Mouse (Mus musculus): ENCODE data around the gene Parp16. TPM values are rescaled to one million over a fixed set of nuclear protein-coding genes. Genes with fewer than 3 reads are reported as not detected.

Parp16 gene
- total RNA-seq, 2 experiments from 2014 or later: 6.7 to 8.3 TPM

DNA sequence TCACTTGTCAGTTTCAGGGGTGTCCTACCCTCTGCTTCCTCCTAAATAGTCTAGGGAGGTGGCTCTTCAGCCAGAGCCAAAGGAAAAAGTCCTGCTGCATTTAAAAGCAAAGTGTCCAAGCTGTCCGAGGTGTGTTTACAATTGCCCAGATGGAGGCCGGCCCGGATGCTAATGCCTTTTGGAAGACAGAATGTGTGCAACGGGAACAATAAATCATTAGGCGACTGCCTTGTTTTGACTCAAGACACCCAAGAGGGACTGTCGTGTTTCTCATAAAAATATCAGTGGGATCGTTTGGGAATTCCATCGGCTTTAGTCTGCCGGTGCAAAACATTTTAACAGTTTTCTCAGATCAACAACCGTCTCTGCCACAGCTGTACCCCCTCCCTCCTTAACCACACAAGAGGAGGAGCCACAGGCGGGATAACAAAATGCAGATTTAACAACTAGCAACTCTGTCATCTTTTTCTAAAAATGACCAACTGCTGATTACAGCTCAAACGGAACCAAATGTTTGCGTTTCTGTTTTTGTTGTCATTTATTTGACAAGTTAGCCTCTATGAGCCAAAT, 43.1 kb downstream of the Parp16 start:
- no peak for ATAC-seq (replicated peaks; ENCODE audit: low FRiP score, low TSS enrichment, poor library complexity, severe bottlenecking)

DNA sequence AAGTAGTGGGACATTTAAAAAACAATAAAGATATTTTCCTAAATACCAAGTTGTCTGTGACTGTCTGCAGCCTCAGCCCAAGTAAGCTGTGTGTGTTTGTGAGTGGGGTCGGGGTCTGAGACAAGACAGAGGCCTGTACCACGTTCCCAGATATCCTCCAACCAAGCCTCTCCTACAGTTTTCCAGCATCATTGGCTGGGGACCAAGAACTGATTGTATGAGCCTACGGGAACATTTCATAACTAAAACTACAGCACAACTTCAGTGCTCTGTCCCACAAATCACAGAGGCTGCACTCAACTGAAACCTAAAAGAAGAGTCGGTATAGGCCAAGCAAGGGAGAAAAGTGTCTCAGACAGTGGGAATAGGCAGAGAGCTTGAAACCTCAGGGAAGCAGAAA, 44.0 kb downstream of the Parp16 start:
- ATAC-seq (replicated peaks; ENCODE audit: low FRiP score, low TSS enrichment, poor library complexity, severe bottlenecking): no peak

DNA sequence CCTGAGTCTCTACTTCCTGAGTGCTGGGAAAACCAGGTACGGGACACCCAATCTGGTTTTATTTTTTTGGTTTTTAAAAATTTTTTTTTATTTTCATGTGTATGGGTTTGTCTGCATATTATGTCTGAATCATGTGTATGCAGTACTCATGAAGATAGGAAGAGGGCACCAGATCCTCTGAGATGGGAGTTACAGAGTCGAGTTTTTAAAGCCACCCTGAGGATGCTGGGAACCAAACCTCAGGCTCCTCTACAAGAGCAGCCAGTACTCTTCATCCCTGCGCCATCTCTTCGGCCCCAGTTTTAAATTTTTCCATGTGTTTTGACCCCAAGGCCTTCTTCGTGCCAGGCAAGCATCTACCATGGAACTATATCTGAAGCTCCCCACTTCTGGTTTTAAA, 44.6 kb downstream of the Parp16 start:
- no peak for ATAC-seq (replicated peaks; ENCODE audit: low FRiP score, low TSS enrichment, poor library complexity, severe bottlenecking)

DNA sequence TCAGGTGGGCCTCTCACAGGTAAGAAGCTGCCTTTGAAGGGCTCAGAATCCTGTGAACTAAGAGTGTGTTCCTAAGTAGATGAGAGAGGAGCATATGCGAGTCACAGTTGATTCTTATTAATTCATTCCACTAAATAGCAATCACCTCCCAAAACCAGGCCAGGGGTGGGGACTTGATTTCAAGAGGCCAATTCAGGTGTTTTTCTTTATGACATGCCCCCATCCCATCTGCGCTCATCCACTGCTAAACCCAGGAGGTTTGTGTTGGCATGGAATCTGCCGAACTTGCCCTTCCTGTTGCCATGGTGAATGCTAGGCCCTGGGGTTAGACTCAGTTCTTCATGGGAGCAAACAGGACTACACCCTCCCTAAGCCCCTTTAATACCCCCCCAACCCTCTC, 45.4 kb downstream of the Parp16 start:
- ATAC-seq (replicated peaks; ENCODE audit: low FRiP score, low TSS enrichment, poor library complexity, severe bottlenecking): no peak

DNA sequence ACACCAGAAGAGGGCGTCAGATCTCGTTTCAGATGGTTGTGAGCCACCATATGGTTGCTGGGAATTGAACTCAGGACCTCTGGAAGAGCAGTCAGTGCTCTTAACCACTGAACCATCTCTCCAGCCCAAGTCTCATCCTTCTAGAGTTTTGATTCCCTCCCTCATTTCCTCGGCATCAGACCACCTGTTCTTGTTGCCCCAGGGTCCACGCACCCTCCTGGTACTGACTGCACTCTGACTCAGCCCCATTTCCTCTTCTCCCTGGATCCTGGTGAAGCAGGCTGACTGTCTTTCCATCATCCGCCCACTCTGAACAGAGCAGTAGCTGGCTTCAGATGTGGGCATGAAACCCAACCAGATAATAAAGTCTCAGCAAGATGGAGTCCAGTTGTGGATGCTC, 46.8 kb downstream of the Parp16 start:
- ATAC-seq (replicated peaks; ENCODE audit: low FRiP score, low TSS enrichment, poor library complexity, severe bottlenecking): no peak

DNA sequence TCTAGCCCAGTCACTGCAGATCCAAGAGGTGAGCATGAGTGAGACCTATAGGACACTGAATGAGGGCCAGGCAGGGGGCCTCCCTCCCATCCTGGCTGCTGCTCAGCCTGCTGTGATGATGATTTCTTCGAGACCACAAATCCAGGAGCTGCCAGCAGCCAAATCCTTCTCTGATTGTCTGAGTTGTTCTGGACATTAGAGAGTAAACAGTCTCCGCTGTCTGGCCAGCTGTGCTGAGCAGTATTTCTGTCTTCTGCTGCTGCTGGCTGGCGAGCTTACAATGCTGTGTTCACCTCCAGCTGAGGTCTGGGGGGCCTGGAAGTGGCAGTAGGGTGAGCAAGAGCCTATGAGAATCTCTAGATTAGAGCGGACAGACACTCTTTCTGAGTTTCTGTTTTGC, 48.1 kb downstream of the Parp16 start:
- no peak for ATAC-seq (replicated peaks; ENCODE audit: low FRiP score, low TSS enrichment, poor library complexity, severe bottlenecking)

DNA sequence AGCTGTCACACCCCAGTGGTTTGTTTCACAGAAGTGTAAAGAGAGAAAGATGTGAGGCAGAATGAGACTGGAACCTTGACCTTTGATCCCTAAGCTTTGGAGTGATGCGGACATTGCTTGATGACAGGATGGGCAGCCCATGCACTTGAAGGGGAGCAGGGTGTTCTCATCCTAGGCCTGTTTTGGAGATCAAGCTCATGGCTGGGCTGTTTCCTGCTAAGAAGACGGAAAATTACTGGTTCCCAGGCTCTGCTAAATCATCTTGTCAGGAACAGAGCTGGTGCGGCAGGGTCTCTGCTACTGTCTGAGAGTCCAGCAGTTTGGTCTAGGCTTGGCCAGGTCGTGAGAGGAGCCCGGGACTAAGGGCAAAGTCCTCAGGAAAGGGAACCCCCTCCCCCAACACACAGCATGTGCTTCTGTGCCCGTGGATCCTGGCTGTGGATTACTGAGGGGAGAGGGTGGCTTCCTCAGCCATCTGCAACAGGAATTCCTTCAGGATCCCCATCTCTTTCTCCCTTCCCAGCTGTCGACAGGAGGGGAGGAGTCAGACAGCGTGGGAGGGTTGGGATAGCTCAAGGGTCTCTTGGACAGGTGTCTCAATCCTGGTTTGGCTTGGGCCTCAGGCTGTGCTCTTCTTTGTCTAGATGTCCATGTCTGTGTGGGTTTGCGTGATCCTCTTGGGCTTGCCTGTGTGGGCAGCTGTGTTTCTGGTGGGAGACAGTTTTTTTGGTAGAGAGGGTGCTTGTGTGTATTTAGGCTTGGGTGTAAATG, 49.1 kb downstream of the Parp16 start:
- no peak for ATAC-seq (replicated peaks; ENCODE audit: low FRiP score, low TSS enrichment, poor library complexity, severe bottlenecking)

DNA sequence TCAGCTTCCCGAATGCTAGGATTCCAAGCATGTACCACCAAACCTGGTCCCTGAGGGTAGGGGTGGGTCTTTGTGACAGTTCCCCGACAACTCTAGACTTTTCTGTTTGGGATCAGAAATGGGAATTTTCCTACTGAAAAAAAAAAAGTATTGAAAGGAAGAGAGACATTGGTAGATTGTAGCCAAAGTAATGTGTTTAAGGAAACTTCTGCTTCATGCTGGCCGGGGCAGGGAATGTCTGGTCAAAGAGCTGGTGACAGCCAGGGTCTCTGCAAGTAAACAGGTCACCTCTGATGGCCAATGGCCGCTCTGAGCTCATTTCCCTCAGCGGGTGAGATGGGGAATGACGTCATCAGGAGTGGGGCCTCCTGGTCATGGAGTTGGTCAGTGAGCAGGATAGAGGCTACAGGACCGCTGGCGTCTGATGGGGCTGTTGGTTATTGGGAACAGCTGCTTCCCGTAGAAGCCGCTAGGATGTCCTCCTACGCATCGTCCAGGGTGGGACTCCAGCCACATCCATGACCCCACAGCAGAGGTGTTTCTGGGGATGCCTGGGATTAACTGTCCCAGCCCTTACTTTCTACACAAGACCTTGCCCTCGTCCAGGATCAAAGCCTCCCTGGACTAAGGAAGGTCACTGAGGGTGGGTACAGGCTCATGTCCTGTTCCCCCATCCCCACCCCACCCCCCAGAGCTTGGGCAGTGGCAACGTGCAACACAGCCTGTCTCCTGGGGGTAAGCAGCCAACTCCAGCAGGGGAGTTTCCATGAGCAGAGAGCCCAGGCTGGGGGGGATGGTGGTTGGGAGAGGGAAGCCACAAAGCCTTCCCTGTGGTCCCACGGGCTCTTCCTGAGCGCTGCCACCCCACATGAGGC, 52.6 kb downstream of the Parp16 start:
- ATAC-seq (replicated peaks; ENCODE audit: low FRiP score, low TSS enrichment, poor library complexity, severe bottlenecking): no peak

DNA sequence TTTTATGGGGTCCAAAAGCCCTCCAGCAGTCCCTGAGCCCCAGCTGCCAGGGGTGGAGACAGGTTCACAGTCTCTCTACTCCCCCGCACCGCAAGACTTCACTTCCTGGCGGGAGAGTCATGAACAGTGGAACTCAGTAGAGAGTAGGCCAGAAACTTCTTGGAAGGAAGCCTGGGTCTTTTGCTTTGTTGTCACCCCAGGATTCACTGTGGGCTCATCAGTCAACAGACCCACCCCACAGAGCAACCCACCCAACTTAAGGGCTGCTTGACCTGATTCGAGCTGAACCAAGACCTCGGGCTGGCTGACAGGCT, 53.2 kb downstream of the Parp16 start:
- ATAC-seq (replicated peaks; ENCODE audit: low FRiP score, low TSS enrichment, poor library complexity, severe bottlenecking): no peak

DNA sequence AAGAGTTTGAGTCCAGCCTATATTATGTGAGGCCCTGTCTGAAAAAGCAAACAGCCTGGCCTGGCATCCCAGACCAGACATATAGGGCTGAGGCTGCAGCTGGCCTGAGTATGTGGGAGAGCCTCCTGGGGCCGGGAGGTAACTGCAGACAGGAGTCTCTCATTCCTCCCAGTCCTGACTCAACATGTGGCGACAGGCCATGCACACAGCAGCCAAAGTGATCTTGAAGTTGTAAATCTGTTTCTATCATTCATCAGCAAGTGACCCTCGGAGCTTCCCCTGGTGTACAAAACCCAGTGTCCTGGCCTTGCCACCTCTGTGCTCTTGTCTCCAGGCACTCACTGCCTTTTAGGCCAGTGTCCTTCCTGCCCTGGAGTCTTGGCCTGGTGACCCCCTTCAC, 56.9 kb downstream of the Parp16 start:
- ATAC-seq (replicated peaks; ENCODE audit: low FRiP score, low TSS enrichment, poor library complexity, severe bottlenecking): no peak

DNA sequence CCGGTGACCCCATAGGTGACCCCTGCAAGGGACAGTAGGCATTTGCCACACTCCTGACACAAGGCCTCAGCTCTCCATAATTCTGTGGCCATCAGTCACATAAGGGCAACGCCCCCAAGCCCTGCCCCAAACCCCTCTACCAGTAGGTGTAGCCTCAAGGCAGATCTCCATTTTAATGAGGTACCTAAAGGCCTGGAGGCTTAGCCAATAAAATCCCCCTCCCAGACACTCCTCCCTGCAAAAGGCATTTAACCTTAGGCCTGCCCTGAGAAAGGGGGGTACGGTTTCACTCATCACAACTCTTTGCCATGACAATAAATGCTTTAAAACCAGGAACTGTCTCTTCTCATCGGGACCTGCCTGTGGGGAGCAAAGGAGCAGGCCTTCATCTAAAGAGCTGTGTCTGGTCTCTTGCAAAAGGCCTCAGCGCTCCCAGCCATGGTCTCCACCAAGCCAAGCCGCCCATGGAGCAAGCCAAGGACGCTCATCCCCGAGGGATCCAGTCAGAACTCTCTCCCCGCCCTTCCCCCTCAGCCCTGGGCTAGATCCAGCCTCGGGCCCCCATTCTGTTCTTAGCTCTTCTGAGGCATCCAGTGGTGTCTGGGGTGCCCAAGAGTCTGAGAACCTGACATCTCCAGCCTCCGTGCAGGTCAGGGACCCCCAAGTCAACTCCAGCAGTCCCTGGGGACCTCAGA, 60.9 kb downstream of the Parp16 start:
- ATAC-seq (replicated peaks; ENCODE audit: low FRiP score, low TSS enrichment, poor library complexity, severe bottlenecking): no peak

DNA sequence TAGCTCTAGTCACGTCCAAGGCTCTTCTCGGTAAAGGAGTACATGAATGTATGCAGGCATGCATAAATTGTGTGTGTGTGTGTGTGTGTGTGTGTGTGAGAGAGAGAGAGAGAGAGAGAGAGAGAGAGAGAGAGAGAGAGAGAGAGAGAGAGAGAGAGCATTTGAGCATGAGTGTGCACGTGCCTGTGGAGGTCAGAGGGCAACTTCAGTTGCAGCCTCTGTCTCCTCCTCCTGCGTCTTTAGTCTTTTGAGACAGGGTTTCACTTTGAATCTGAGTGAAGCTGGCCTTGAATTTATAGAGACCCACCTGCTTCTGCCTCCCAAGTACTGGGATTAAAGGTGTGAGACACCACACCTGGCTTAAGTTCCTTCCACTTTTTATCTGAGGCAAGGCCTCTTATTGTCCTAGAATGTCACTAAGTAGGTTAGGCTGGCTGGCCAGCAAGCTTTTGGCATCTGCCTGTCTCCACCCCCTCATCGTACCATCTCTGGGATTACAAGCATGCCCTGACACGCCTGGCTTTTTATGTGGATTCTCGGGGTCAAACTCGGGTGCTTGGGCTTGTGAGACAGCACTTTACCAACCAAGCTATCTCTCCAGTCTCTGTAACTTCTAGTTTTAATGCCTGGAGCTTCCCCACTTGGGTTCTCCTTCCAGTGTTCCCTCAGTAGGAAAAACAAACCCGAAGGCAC, 62.2 kb downstream of the Parp16 start:
- no peak for ATAC-seq (replicated peaks; ENCODE audit: low FRiP score, low TSS enrichment, poor library complexity, severe bottlenecking)

DNA sequence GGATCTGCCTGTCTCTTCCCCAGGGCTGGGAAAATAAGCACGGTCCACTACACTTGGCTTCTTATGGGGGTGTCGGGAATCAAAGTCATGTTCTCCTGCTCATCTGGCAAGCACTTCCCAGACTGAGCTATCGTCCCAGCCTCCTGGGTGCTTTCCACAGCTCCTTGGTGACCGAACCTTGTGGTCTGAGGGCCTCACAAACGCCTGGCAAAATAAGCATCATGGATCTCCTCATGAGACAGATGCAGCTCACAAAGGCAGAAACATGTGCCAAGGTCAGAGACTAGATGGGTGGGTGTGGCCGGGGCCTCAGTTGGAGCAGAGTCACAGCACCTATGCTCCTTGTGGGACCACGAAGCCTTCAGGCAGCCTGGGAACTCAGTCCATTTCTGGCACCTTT, 64.2 kb downstream of the Parp16 start:
- no peak for ATAC-seq (replicated peaks; ENCODE audit: low FRiP score, low TSS enrichment, poor library complexity, severe bottlenecking)

DNA sequence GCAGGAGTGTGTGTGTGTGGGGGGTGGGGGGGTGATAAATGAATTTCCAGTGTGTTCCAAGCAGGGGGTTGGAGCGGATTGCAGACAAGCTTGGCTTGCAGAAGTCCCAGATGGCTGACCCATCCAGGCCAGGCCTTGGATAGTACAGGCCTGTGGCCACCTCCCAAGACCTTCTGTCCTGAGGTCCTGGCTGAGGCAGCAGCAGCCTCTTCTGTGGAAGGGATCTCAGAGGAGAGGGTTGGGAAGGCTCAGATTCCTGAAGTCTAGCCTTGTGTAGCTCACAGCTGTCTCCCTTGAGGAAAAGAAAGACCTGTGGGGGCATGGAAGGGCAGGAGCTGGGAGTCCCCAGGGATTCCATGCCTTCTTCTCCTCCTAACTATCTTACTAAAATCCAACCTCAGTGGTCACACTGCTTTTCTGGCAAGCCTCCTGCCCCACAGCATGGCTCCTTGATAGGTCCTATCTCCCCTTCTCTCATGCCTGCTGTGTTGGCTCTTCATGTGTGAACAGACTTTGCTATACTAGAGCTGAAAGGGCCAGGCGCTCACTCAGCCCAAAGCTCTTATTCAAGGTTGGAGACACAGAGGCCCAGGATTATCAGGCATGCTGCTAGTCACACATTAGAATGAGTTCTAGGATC, 66.6 kb downstream of the Parp16 start:
- ATAC-seq (replicated peaks; ENCODE audit: low FRiP score, low TSS enrichment, poor library complexity, severe bottlenecking): no peak

DNA sequence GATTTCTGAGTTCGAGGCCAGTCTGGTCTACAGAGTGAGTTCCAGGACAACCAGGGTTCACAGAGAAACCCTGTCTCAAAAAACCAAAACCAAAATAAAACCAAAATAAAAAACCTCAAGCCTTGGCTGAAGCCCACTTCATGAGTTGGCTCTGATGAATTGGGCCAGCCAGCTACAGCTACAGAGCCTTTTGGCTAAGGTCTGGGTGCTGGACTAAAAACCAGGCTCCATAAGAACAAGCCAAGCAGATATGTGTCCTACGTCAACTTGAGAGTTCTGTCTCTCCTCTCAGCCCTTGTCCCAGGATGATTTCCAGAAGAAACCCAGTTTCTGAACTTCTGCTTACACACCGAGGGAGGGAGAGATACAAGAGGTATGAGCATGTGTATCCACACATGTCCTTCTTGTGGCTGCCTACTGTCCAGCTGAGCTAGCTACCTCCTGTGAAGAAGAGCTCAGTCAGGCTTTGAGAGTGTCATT, 67.5 kb downstream of the Parp16 start:
- ATAC-seq (replicated peaks; ENCODE audit: low FRiP score, low TSS enrichment, poor library complexity, severe bottlenecking): no peak

DNA sequence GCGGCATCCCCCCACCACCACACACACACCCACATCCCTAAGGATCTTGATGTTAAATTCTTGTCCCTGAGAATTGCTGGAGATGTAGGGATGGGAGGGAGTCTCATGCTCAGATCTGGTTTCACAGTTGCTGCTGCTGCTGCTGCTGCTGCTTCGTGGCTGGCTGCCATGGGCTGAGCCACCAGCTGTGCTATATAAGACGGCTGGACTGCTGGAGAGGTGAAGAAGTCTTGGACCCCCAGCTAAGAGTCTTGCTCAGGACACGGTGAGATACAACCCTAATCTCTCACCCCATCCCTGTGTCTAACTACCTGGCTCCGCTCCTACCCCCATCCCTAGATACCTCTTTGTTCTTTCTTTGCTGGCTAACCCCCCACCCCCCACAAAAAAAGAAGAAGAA, 69.8 kb downstream of the Parp16 start, which contains the start of gene Cilp:
Gene Cilp, plus strand, starts transcription at position 222 of the 400 bp plus-strand sequence.
- ATAC-seq (replicated peaks; ENCODE audit: low FRiP score, low TSS enrichment, poor library complexity, severe bottlenecking): no peak

DNA sequence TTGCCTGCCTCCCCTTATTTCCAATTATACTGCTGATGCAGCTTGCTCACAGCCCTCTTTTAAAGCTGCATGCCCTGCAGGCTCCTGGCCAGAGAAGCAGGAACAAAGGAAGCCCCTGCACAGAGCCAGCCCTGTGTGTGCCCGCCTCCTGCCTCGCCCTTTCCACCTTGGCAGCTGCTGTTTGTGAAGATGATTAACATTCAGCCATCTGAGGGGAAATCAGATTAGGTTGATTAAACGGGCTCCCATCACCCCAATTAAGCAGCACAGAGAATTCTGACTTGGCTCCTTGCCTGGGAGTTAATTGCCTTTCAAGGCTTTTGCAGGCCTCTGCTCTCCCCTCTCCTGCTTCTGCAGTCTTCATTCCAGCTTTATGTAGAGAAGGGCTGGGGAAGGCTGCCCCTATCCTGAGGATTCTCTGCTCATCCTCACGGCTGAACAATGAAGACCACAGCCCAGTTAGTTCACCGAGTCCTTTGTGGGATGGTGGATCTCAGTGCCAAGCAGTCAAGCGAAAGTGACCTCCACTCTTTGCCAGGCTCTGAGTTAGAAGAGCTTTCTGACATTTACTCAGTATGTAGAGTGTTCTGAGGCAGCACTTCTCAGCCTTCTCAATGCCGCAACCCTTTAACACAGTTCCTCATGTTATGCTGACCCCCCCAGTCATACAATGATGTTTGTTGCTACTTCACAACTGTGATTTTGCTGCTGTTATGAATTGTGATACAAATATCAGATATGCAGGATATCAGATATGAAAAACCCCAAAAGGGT, 72.8 kb downstream of the Parp16 start:
- no peak for ATAC-seq (replicated peaks; ENCODE audit: low FRiP score, low TSS enrichment, poor library complexity, severe bottlenecking)
